Mouse (Mus musculus) hindbrain, embryonic 16.5 days (tissue): ENCODE measurements around the gene Trip11. TPM values are rescaled to one million over a fixed set of nuclear protein-coding genes. Genes with fewer than 3 reads are reported as not detected.

Source experiments
- ATAC-seq: fragments of 200-750 bp; cut with Nextera tagmentation; 2 replicates; pipeline ENCODE4 v1.8.0; 2017; ENCODE audit warnings: moderate TSS enrichment, moderate library complexity
- H3K27ac ChIP-seq: fragments of 300-500 bp; sonication (generic); 2 replicates; pipeline ENCODE4 v1.5.1; 2014; ENCODE audit warnings: low read depth, mild to moderate bottlenecking, control low read depth, low read length, moderate library complexity
- H3K27me3 ChIP-seq: fragments of 300-500 bp; sonication (generic); replicated peaks from 2 replicates; pipeline ENCODE4 v1.6.1; 2014; ENCODE audit warnings: low read length; ENCODE audit not compliant: control insufficient read depth, insufficient read depth
- H3K36me3 ChIP-seq: fragments of 300-500 bp; sonication (generic); 2 replicates; pipeline ENCODE4 v1.6.1; 2014; ENCODE audit warnings: mild to moderate bottlenecking, low read length, moderate library complexity, mixed read lengths; ENCODE audit not compliant: control insufficient read depth, insufficient read depth
- H3K4me1 ChIP-seq: fragments of 300-500 bp; sonication (generic); 2 replicates; pipeline ENCODE4 v1.6.1; 2014; ENCODE audit warnings: low read depth, low read length; ENCODE audit not compliant: control insufficient read depth, insufficient read depth
- H3K4me2 ChIP-seq: fragments of 300-500 bp; sonication (generic); 2 replicates; pipeline ENCODE4 v1.6.1; 2014; ENCODE audit warnings: mild to moderate bottlenecking, low read length, control low read depth, moderate library complexity
- H3K4me3 ChIP-seq: fragments of 300-500 bp; sonication (generic); 2 replicates; pipeline ENCODE4 v1.5.1; 2014; ENCODE audit warnings: mild to moderate bottlenecking, low read length, control low read depth, moderate library complexity
- H3K9ac ChIP-seq: fragments of 300-500 bp; sonication (generic); 2 replicates; pipeline ENCODE4 v1.6.1; 2014; ENCODE audit warnings: low read depth, mild to moderate bottlenecking, control low read depth, low read length, moderate library complexity
- H3K9me3 ChIP-seq: fragments of 300-500 bp; sonication (generic); 2 replicates; pipeline ENCODE4 v1.6.1; 2014; ENCODE audit warnings: mild to moderate bottlenecking, low read length, moderate library complexity; ENCODE audit not compliant: control insufficient read depth
- WGBS: fragments of 180-500 bp; shearing (Covaris S2); extraction: QIAGEN DNeasy Blood & Tissue Kit; methylation state at CpG from one replicate; pipeline ENCODE4 v1.1.7; 2014; 5-methylcytosine and 5-hydroxymethylcytosine counted together
- polyA plus RNA-seq: library from polyadenylated mRNA; unstranded; fragments of >200 nt; fragmentation: Nextera tagmentation; extraction: Ambion mirVana; gene quantifications from 2 replicates; pipeline ENCODE4 v1.2.1, GENCODE M21; 2015

The Trip11 gene
- polyA plus RNA-seq, 1 experiment from 2014 or later, result 21.8 TPM

DNA sequence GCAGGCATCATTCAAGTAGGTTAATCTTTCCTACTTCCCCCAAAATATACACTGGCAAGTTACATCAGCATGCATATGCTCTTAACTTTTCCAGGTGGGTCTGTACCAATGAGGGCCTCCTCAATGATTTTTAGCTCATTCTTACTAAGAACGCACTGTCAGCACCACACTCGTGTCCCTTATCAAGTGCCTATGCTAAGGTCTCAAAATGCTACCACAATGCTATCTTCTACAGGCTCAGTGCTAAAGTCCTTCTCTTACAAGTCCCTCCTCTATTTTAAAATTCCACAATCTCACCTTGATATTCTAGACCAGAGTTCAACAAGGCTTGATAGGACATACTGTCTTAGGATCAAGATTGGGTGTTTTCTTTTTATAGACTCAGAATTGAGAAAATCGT is 8.9 kb downstream of the Trip11 start:
- Histone ChIP-seq H3K36me3 (peaks cover 11% of the 10 kb centered on the region), H3K27me3 (no peaks in the 10 kb centered on the region), H3K9me3 (no peaks in the 10 kb centered on the region), H3K4me1 (no peaks in the 10 kb centered on the region), H3K4me3 (no peak overlapping the region), H3K4me2 (no peak overlapping the region), H3K27ac (no peak overlapping the region), H3K9ac (no peak overlapping the region)
- no peak for ATAC-seq
- 98% methylated on average over 3 of the region's 3 CpGs for WGBS

DNA sequence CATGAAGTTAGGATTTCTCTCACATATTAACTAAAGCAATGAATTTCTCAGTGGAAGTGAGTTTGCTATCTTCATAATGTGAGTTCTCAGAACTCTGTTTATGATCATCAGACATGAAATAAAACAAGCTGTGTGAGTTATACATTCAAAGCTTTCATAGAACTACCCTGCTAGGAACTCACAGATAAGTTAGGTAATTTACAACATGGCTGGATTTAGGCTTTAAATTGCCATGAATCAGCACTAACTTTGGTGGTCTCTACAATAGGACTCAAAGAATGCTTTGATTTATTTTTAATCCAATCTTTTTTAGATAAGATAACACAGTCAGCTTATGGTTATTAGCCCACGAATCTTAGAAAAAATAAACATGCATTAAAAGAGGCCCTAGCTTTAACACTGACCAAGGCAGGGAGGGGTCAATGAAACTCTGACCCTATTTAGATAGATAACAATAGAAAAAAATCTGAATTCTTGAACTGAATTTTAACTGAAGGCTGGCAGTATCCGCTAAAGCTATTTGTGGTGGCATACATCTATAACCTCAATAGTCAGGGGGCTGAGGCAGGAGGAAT is 13.3 kb downstream of the Trip11 start:
- WGBS, result 88% methylated on average over 2 of the region's 2 CpGs
- no peak overlapping the region for H3K4me2 ChIP-seq
- H3K36me3 ChIP-seq, result peaks cover 3% of the 10 kb centered on the region; the same call in 1 of the 2 replicates
- no peaks in the 10 kb centered on the region for H3K9me3 ChIP-seq
- H3K27me3 ChIP-seq, result no peaks in the 10 kb centered on the region
- ATAC-seq, result no peak
- H3K4me1 ChIP-seq, result no peaks in the 10 kb centered on the region
- no peak overlapping the region for H3K9ac ChIP-seq
- no peak overlapping the region for H3K27ac ChIP-seq
- no peak overlapping the region for H3K4me3 ChIP-seq

DNA sequence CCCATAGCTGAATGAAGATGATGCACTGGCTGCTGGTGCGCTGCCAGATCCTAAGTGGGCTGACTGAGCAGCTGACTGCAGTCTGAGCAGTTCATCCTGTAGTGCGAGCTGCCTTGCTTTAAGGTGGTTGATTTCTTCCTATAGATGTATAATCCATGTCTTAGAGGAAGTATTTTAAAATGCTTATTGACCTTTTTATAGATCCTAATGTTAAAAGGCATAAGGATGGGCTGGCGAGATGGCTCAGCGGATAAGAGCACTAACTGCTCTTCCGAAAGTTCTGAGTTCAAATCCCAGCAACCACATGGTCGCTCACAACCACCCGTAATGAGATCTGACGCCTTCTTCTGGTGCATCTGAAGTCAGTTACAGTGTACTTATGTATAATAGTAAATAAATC is 14.1 kb downstream of the Trip11 start:
- H3K9me3 ChIP-seq, result no peaks in the 10 kb centered on the region
- peaks cover 7% of the 10 kb centered on the region for H3K36me3 ChIP-seq
- no peak overlapping the region for H3K4me2 ChIP-seq
- H3K27ac ChIP-seq, result no peak overlapping the region
- no peaks in the 10 kb centered on the region for H3K27me3 ChIP-seq
- WGBS, result 97% methylated on average over 8 of the region's 8 CpGs
- H3K9ac ChIP-seq, result no peak overlapping the region
- ATAC-seq, result no peak
- no peaks in the 10 kb centered on the region for H3K4me1 ChIP-seq
- no peak overlapping the region for H3K4me3 ChIP-seq

DNA sequence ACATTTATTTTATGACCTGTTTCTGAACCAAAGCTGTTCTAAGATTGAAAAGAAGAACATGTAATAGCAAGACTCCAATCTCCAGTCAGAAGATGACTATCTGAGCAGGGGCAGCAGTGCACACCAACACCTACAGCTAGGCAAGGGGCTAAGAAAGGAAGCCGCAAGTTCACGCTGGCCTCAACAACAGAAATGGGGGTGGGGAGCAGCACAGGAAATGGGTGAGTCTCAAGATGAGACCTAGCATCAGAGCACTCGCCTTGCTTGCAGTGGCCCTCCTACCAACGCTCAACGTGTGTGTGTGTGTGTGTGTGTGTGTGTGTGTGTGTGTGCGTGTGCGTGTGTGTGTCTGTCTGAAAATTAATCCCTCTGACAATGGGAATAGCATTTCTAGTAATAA is 16.0 kb downstream of the Trip11 start:
- Histone ChIP-seq H3K36me3 (peaks cover 14% of the 10 kb centered on the region), H3K9me3 (no peaks in the 10 kb centered on the region), H3K4me2 (no peak overlapping the region), H3K27me3 (no peaks in the 10 kb centered on the region), H3K4me1 (no peaks in the 10 kb centered on the region), H3K27ac (no peak overlapping the region), H3K4me3 (no peak overlapping the region), H3K9ac (no peak overlapping the region)
- 89% methylated on average over 7 of the region's 7 CpGs for WGBS
- ATAC-seq, result no peak

DNA sequence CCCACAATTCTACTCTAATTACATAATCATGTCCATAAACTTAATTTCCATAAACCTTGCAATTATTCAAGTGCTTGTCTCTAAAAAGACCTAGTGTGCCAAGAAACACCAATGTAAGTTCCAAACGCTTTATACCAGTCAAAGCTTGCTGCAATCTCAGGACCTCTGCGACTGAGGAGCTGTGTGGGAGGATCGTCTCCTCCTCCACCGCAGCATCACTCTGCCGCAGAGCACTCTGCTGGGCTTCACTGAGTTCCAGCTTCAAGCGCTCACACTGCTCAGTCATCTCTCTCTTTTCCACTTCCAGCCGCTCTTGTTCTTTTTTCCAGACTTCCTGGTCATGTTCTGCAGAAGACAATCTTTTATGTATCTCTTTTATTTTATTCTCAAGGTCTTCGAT is 19.8 kb downstream of the Trip11 start:
- WGBS, result 88% methylated on average over 8 of the region's 8 CpGs

DNA sequence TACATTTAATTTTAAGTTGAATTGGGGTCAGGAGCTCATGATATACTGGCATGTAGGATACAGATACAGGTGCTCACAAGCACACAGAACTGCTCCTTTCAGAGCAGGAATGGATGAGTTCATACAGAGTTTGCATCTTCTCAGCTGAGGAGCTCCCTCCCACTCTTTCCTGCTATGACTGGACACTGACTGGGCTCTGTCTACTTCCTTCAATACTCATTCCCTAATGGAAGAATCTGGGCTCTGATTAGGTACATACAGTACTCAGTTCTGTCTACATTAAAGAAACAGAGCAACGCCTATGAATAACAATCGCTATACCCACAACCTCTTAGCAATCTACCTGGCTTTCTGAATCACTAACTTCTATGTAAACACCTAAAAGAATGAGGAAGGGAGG is 20.2 kb downstream of the Trip11 start:
- H3K9me3 ChIP-seq, result no peaks in the 10 kb centered on the region
- no peak overlapping the region for H3K27ac ChIP-seq
- H3K27me3 ChIP-seq, result no peaks in the 10 kb centered on the region
- no peak overlapping the region for H3K4me2 ChIP-seq
- WGBS, result 95% methylated on average over 2 of the region's 2 CpGs
- ATAC-seq, result no peak
- no peak overlapping the region for H3K9ac ChIP-seq
- no peak overlapping the region for H3K4me3 ChIP-seq
- H3K36me3 ChIP-seq, result peaks cover 19% of the 10 kb centered on the region
- no peaks in the 10 kb centered on the region for H3K4me1 ChIP-seq

More for the DNA sequence above, 19.8 kb downstream of the Trip11 start:
- no peak overlapping the region for H3K9ac ChIP-seq
- H3K4me3 ChIP-seq, result no peak overlapping the region
- H3K36me3 ChIP-seq, result peaks cover 19% of the 10 kb centered on the region
- ATAC-seq, result no peak
- H3K27ac ChIP-seq, result no peak overlapping the region
- no peaks in the 10 kb centered on the region for H3K4me1 ChIP-seq
- H3K9me3 ChIP-seq, result no peaks in the 10 kb centered on the region
- H3K4me2 ChIP-seq, result no peak overlapping the region
- no peaks in the 10 kb centered on the region for H3K27me3 ChIP-seq

DNA sequence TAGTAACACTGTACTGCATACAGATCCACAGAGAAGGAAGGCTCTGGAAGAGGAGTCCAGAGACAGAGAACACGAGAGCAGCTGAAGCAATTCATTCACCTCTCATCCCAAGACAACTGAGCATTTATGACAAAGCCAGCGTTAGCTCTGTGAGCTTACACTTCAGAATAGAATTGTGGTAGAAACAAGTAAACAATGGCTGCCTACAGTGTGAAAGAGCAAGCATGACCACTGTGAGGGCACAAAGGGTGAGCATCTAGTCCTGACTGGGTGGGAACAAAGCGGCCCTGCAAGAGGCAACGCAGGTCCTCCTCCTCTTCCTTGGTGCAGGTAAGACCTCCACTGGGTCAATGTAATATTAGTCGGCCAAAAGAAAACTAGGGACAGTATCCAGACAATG is 22.0 kb downstream of the Trip11 start:
- peaks cover 21% of the 10 kb centered on the region for H3K36me3 ChIP-seq
- ATAC-seq, result no peak
- H3K9me3 ChIP-seq, result no peaks in the 10 kb centered on the region
- no peak overlapping the region for H3K4me3 ChIP-seq
- 82% methylated on average over 5 of the region's 5 CpGs for WGBS
- no peaks in the 10 kb centered on the region for H3K27me3 ChIP-seq
- H3K27ac ChIP-seq, result no peak overlapping the region
- H3K4me2 ChIP-seq, result no peak overlapping the region
- H3K9ac ChIP-seq, result no peak overlapping the region
- no peaks in the 10 kb centered on the region for H3K4me1 ChIP-seq

DNA sequence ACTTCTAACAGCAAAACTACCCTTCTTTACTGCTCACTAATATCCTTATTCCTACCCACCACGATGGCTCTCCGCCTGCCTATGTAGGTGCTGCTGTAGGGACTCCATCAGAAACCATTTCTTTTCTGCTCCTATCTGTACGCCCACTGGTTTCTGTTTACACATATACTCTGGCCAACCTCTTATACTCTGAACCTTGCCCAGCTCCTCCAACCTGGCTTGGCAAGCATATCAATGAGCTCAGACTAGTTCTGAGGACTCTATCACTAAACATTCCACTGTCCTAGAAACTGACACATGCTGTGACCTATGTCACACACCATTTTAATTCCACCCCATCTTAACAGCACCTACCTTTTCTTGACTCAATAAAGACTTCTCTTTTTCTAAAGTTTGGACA is 23.7 kb downstream of the Trip11 start:
- Histone ChIP-seq H3K36me3 (peaks cover 30% of the 10 kb centered on the region), H3K4me3 (no peak overlapping the region), H3K9me3 (no peaks in the 10 kb centered on the region), H3K27ac (no peak overlapping the region), H3K27me3 (no peaks in the 10 kb centered on the region), H3K9ac (no peak overlapping the region), H3K4me1 (no peaks in the 10 kb centered on the region), H3K4me2 (no peak overlapping the region)
- no peak for ATAC-seq
- 97% methylated on average over 3 of the region's 3 CpGs for WGBS

DNA sequence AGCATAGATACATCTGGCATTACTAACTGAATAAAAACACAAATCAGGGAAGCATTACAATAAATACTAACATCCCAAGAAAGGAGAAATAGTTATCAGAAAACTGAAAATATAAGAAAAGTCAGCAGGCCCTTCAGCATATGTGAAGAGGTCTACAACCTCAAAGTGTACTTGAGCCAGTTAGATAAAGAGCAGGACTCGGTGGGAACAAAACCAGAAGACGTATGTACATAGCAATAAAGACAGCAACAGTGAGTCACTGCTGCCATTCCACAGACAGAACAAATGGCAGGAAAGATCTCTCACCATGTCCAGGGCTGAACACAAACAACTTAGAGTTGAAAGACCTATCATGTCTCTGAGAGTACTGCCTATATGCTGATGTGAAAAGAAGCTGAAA is 24.8 kb downstream of the Trip11 start:
- Histone ChIP-seq H3K27ac (no peak overlapping the region), H3K9ac (no peak overlapping the region), H3K4me1 (no peaks in the 10 kb centered on the region), H3K36me3 (peaks cover 28% of the 10 kb centered on the region), H3K4me3 (no peak overlapping the region), H3K9me3 (no peaks in the 10 kb centered on the region), H3K27me3 (no peaks in the 10 kb centered on the region), H3K4me2 (no peak overlapping the region)
- WGBS, result 91% methylated on average over 2 of the region's 2 CpGs
- no peak for ATAC-seq

DNA sequence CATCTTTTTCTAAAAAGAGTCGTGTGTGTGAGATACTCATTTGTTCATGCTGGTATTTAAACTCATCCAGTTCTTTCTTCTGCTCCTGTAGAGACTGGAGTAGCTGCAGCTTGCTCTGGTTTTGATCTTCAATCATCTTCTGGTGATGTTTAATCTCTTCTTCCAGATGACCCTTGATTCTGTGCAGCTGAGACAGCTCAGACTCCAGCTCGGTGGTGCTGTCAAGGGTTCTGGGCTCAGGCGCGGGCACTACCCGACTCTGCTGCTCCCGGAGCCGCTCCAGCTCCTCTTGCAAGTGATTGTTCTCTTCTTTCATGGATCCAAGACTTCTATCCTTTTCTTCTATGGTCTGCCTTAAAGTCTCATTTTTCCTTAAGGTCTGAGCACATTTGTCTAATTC is 28.1 kb downstream of the Trip11 start:
- no peak overlapping the region for H3K9ac ChIP-seq
- H3K36me3 ChIP-seq, result peaks cover 22% of the 10 kb centered on the region
- H3K9me3 ChIP-seq, result no peaks in the 10 kb centered on the region
- no peak overlapping the region for H3K4me3 ChIP-seq
- WGBS, result 96% methylated on average over 7 of the region's 7 CpGs
- no peak overlapping the region for H3K27ac ChIP-seq
- no peaks in the 10 kb centered on the region for H3K27me3 ChIP-seq
- H3K4me1 ChIP-seq, result no peaks in the 10 kb centered on the region
- H3K4me2 ChIP-seq, result no peak overlapping the region
- ATAC-seq, result no peak
